Mouse (Mus musculus): ENCODE measurements around the gene Fbln5.

The Fbln5 gene

DNA sequence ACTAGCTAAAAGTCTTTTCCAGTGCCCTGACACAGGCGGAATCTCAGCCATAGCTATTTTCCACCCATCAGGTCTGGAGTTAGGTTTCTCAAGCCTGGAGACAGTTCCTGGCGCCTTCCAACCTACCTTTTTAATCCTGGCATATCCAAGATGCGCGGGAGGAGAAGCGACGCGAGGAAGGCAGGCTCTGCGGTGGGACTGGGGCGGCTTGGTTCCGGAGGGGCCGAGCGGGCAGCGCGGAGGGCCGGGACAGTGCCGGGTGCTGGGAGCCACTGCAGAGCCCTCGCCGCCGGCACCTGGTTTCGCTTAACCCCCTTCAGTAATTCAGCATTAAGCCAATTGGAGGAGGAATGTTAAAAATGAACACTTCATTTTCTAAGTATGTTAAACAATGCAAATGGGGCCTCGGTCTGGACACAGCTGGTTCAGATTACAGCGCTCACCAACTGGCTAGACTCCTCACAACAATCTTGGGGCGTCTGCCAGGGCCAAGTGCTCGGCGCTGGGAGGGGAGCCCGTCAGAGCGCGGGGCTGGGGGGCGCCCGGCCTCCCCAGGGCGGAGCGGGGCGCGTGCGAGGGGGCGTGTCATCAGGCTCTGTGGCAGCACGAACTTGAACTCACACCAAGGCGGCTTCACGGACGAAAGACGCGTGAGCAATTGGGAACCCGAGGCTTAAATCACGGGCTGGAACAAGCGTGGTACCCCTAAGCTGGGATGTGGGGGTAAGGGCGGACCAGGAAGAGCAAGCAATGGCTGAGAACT lies at the start of gene Fbln5:
Gene Fbln5, minus strand, starts transcription at position 448 of the 763 bp plus-strand sequence.
- DNase-seq = peak; percentile 79 to 91

DNA sequence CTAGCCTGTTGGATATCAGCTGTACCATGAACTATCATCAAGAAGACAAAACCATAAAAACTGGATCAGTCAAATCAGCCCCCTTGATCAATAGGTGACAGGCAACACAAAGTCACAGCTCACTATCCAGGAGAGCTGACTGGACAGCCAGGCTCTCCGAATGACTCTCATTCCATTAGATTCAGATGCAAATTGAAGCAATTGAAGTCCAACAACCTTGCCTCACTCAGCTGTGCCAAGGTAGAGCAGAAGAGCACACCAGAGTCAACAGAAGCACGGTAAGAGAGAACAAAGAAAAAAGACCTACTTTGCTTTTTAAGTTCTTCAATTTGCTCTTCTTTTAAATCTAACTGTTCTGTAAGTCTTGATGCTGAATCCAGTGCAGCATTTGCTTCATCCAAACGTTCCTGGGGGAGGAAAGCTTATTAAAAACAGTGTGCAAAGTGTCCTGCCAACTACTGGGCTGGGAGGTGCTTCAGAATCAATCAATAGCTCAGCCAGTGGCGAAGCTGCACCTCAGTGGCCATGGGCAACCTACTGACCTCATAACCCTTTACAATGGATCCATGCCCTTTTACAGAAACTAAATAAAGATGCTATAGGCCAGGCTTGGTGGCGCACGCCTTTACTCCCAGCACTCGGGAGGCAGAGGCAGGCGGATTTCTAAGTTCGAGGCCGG lies 43.6 kb upstream of the Fbln5 start:
- no peak for DNase-seq

DNA sequence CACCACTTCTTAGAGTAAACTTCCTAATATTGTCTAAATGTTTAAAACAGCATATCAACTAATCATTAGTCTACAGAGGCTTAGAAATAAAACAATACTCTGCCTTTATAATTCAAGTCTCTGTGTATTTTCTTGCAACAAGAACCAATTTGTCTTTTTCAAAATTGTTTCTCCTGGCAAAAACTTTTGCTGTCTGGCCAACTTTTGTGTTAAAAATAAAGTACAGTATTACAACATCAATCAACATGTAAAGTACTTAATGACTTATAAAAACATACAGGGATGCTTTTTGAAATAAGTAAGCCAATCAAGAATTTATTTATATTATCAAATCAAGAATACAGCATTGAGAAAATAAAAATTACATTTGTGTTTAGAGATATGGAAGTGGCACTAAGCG lies 41.4 kb upstream of the Fbln5 start:
- no peak for DNase-seq

DNA sequence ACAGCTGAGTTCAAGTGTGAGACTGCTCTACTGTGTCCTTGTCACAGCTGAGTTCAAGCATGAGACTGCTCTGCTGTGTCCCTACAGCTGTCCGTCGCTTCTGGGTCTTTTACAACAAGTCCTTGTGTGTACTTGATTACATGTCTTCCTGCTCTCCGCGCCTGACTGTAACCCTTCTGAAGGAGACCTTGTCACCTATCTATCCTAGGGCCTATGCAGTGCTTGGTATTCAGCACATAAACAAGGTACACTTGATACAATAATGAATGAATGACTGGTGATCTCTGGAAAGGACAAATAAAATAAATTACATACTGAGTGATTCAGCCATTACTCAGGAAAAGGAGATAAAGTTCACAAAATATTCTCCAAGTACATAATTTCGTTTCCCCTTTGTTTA lies 39.2 kb upstream of the Fbln5 start:
- no peak for DNase-seq

DNA sequence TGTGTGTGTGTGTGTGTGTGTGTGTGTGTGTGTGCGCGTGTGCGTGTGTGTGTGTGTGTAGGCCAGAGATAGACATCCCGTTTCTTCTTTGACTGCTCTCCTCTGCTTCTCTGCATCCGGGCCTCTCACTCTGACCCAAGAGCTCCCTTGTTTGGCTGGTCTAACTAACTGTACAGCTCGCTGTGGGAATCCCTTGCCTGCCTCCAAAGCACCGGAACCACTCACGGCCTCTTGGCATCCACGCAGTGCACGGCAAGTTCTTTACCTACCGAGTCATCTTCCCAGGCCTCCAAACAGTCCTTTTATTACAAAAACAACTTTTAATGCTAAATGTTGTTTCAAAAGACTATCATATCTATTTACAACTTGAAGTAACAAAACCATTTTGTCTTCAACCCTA lies 35.5 kb upstream of the Fbln5 start:
- DNase-seq = no peak

DNA sequence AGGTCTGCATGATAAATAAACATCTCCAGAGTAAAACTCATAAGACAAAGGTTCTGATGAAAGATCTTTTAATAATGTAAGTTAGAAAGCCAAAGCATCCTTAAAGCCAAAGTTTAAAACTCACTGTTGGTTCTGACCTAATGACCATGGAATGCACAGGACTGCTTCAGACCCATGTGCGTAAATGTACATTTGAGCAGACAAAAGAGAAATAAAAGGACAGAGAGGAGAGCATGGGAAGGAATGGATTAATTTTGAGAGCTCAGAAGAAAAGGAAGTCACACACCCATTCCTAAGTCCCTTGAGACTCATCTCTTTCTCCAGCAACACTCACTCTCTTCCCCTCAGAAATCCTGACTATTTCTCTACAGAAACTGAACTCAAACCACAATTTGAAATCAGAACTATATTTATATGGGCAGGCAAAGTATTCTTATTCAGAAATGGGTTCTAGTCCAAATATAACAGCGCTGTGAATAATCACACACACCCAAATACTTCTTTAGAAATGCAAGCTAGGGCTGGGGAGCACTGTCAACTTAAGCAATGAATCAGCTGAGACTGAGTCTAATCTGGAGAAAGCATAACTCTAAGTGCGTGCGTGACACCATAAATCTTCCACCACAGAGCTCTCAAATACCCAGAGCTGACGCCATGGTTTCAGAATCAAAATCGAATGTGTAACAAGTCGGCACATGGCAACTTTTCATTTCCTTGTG lies 33.1 kb upstream of the Fbln5 start:
- DNase-seq = no peak

DNA sequence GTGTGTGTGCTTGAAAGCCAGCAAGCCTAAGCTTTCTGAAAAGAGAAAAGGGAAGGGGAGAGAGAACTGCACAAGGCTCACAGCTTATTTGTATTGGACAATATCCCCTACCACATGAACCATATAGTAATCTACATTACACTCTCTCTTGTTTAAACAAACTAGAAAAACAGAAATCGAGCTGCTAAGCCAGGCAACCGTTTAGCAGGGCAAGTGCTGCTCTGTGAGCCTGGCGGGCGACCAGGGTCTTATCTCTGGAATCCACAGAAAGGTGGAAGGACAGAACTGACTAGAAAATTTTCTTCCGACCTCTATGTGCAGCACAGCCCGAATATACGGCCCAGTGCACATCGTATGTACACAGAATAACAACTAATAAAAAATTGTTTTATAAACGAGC lies 32.5 kb upstream of the Fbln5 start:
- DNase-seq = no peak

DNA sequence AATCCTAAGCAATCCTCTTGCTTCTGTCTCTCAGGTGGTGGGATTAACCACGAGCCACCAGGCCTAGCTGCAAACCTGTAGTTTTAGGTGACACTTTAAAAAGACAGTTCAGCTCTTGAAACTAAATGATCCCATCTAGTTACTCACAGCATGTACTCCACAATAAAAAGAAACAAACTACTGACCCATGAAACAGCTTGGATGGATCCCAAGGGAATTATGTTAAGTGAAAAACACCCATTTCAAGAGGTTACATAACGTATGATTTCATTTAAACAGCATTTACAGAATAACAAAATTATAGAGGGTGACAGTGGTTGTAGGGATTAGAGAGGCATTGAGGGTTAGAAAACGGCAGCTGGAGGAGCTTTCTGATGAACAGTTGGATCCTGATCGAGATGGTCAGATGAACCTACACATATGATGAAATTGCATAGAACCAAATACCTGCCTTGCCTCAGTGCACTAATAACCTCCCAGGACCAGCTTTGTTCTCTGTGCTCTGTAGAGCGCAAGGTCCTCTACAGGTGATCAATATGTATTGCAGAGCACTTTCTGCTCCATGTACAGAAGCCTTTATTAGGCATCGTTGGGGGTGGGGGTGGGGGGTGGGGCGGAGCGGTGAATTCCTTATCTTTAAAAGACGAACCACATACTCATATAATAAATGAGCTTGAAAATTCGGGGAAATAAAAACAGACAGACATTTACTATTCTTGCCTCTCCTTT lies 17.9 kb upstream of the Fbln5 start:
- DNase-seq = no peak

DNA sequence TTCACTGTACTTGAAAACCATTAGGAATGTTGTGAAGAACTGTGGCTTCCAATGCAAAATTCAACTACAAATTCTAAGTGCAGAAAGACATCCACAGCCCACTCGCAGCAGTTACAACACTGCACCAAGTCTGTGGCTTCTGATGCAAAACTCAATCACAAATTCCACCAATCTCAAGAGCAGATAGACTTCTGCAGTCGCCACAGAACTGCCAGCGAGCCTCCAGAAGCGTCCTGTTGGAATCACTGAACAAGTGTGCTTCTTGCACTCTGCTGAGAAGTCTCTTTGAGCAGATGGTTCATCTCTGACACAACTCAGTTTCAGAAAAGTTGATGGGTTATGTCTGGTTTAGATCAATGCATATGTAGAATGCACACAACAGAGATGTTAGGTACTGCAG lies 15.9 kb upstream of the Fbln5 start:
- peak in 1 of 2 experiments; percentile 50 for DNase-seq

DNA sequence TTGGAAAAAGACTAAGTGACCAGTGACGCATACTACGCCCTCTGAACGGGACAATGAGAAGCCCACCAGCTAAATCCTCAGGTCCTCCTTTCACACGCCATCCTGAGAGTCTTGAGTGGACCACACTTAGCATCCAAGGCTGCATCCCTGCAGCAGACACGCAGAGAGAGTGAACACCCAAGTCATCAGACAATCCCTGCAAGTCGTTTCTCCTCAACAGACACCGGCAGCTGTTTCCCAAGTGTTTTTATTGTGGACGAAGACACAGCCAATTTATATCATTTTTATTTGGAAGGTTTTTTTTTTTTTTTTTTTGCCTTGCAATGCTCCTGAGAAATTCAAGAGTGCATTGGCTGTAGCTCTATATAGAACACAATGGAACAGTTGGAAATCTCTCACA lies 14.9 kb upstream of the Fbln5 start:
- no peak for DNase-seq

DNA sequence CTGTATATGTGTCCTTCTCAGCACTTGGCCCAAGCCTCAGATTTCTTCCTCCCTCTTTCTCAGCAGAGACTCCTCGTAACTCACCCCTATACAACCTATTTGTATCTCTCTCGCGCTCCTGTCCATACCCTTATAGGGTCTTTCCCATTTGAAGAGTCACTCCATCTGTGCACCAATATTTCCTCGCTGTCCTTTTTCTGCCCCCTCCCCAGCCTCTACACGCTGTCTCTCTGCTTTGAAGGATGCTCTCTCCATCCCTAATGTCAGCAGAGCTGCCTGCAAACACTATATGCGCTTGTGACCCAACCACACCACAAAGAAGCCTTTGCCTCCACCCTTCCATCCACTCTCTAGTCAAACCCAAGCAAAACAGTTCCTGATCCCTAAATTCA lies 14.3 kb upstream of the Fbln5 start:
- DNase-seq = no peak

DNA sequence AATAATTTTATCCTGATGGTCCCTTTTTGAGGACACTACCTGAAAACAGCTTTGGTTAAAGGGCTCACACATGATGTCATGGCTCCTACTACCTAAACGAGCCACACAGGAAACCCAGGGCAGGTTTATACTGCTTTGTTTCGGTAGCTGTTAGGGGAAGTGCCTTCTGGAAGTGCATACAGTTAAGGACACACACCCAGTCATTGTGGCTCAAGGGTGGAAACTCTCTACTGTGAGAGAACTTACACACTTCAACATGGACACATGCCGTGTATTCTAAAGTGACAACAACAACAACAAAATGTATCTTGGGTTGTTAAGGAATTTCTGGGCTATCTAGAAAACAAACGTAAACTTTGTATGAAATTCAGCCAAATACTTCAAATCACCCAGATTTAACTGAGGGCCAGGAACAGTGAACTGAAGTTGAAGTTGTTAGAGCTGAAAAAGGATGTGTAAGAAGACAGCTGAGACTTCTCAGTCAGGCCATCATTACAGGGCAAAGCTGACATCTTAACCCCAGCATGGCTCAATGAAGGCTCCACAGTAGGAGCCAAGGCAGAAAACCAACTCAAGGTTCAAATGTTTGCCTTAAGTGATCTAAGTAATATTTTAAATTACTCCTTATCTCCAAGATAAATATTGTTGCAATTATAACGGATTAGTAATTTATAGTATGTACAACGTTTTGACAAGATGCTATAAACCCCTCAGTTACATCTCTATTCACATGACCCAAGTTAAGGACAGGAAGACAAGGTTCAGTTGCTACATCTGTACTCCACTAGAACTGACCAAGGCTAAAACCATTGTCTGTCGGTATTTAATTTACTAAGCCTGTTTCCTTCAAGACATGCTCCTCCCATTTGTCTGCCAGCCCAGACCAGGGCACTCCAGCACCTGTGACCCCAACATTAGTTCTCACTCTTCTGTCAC lies 13.6 kb upstream of the Fbln5 start:
- DNase-seq = no peak

DNA sequence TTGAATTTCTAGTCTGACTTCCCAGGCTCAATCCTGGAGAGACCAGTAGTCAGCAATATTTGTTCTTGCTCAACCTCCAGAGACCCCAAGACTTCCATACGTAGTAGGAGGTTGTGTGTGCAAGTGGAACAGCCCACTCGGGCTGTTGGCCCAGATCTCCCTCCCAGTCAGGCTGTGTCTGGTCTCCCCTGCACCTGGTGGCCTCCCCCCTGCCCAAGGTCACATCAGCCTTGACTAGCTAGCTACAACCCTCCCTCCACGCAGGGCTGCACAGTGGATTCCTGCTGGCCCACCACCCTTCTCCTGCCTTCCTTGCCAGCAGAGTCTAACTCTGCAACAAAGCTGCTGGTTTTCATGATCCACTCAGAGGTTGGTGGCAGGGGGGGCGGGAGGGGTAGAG lies 12.4 kb upstream of the Fbln5 start:
- no peak for DNase-seq

DNA sequence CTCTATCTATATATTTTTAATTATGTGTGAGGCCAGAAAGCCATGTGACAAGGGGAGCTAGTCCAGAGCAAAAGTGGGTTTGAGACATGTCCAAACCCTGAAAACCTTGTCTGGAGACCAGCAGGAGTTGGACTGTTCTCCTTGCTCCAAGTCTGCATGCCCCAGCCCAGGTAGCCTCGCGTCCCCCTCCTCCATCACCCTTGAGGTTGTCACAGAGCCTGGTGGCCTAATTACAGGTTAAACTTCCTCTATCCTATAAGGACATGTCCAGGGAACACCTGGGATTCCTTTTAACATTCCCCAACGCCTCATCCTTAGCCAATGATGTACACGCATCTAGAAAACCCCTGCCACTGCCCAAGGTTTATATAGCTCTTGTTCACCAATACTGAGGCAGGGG lies 4.3 kb upstream of the Fbln5 start:
- no peak for DNase-seq

DNA sequence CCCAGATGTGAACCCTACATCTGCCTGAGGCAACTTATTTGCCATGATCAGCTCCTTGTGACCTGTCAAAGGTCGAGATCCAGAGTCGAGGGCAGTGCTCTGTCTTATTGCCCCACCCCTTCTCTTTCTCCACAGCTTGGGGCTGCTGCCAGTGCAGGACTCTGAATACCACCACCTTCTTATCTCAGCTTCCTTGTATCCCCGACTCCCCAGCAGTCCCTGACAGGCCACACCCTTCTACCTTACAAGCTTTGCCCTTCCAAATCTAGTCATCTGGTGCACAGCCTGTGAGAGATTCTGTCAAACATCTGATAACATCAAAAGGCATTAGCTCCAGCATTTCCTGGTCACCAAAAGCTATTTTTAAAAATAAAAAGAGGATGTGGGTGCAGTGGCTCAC lies 2.7 kb upstream of the Fbln5 start:
- DNase-seq = no peak

DNA sequence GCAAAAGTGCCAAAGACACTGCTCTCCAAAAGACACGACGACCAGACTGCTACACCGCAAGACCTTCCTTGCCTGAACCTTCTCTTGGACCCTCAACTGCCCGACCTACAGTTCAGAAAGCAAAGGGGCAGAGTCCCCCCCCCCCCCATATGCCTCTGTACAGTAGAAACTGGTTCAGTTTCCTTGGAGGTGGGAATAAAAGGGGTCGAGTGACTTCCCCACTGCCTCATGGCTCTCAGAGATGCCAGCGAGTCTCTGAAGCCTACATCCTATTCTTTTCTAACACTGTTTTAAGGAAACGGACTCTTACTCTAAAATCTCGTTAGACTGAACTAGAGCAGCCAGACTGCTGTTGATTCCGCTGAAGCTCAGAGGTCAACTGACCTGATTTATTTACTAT lies 715 bp upstream of the Fbln5 start:
- DNase-seq = no peak

DNA sequence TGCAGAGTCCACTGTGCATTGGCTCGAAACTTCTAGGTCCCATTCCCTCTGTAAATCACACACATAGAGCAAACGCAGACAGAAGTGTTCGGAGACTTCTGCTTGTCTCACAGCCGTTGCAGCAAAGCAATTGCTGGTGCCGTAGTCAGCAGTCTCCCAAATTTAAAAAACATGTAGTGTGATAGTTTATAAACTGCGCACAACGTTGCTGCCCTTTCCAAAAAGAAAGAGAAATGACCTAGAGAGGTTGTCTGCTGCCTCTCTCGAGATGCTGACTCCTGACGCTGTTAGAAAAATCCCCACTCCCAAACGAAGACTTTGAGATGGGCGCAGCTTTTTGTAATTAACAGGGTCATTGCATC lies 628 bp downstream of the Fbln5 start:
- DNase-seq = no peak

DNA sequence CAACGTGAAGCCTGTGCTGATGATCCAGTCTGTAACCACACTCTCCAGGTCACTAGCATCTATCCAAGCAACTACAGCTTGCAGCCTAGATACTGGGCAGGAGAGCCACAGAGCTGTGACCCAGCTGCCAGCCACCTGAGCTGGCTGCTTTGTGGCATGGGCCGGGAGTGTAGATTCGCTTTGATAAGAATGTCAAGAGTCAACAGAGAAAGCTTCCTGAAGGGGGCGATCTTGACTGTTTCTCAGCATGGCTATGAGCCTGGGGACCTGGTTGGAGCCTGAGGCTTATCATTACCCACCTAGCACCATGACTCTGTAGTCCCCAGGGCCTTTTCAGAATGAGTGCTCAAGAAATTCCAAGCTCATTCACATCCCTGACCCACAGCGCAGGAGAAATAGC lies 2.0 kb downstream of the Fbln5 start:
- peak; percentile 40 to 54 for DNase-seq

DNA sequence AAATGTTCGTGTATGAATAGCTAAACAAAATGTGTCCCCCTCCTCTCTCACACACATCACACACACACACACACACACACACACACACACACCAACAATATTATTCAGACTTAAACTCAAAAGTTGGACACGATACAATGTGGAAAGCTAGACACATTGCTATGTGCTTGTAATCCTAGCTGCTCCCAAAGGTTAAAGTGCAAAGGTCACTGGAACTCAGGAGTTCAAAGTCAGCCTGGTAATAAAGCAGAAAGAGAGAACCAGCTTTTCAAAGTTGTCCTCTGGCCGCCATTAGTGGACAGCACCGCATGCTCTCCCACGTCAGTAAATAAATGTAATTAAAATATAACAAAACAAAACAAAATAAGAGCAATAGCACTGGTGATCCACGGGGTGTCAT lies 3.1 kb downstream of the Fbln5 start:
- DNase-seq = no peak

DNA sequence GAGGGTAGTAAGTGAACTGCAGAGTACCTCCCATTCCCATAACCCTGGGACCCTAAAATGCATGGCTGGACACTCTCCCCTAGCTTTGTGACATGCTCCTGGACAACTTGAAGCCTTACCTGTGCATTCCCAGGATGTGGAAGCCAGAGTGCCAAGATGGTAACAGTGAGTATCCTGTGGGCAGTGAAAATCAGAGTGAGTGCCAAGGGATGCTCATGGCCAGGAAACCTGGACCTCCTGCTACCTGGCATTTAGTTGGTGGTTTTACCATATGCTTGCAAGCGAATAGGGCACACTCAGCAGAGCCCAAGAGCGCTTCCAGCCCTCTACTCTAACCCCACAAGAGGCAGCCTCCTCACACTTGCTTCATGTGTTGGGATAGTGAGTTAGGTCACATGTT lies 4.4 kb downstream of the Fbln5 start:
- no peak for DNase-seq

DNA sequence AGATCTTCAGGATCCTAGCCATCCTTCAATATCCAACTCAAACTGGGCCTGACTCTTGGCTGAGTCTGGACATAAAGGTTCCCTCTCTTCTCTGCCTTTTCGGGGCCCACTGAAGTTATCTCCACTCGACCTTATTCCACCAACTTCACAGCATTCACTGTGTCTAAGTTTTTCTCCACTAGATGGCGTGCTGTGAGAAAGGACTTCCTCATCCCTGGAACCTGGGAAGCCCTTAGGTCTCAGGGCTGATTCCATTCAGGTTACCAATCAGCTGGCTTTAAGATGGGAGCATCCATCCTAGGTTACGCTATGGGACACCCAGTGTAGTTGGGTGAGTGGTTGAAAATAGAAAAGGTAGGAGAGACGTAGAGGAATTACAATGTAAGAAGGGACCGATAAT lies 7.7 kb downstream of the Fbln5 start:
- DNase-seq = peak in 1 of 2 experiments; percentile 27

DNA sequence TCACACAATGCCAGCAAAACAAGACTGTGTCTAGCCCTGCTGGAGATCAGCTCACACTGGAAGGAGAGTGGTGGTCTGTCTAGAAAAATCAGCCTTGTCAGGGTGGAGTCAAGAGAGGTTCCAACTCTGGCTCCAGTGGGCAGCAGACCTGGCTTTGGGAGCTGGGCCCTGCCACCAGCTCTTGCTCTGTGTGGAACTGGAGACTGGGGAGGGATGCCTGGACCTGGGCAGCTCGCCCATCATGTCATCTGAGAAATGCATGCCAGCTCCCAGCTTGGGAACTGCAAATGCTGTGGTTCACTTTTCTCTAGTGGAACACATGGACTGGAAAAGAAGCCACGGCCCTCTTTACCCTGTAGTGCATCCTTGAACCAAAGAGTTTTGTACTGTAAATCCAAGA lies 8.3 kb downstream of the Fbln5 start:
- DNase-seq = no peak
